Mouse (Mus musculus) ES-E14 (cell line): ENCODE measurements around the gene Dmrtc1a.

Experiments
- CHD2 ChIP-seq: IDR thresholded peaks from 2 replicates; pipeline ENCODE4 v1.6.1; 2014; ENCODE audit warnings: mild to moderate bottlenecking, low read depth, low read length, inconsistent platforms
- HCFC1 ChIP-seq: IDR thresholded peaks from 2 replicates; pipeline ENCODE4 v1.6.1; 2012; ENCODE audit warnings: low read length, inconsistent platforms, borderline replicate concordance; ENCODE audit not compliant: insufficient read depth
- MAFK ChIP-seq: IDR thresholded peaks from 2 replicates; pipeline ENCODE4 v1.6.1; 2014; ENCODE audit warnings: mild to moderate bottlenecking, low read depth, low read length, inconsistent platforms; ENCODE audit not compliant: insufficient read depth
- ZC3H11A ChIP-seq: IDR thresholded peaks from 2 replicates; pipeline ENCODE4 v1.6.1; 2012; ENCODE audit warnings: low read depth, mild to moderate bottlenecking, inconsistent platforms, low read length, borderline replicate concordance

DNA sequence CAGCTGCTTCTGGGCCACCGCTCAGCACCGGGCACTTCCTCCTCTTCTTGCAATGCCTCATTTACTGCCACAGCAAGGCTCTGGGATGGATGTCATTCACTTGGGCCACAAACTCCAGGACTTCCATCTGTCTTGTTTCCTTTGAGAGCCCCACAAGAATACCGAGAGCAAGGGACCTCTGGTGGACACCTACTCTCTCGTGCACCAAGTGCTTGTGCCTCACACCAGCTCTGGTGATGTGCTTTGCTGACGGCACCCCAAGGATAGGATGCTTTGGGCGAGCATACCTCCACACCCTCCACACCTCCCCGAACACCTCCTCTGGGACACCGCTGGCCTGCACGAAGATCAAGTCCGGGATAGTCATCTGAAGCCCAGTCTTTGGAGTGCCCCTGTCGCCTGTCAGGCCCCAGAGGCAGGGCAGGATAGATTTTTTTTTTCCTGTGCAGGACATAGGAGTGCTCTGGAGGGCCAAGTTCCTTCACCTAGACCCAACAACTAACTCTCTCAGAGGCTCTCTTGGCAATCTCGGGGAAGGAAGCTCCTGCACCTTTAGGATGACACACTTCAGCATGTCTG, 24.6 kb upstream of the Dmrtc1a start:
- TF ChIP-seq CHD2: no peak
- TF ChIP-seq HCFC1: no peak
- TF ChIP-seq ZC3H11A: no peak
- no peak for TF ChIP-seq MAFK
